Mouse (Mus musculus): ENCODE results near the gene Hexim2.

The Hexim2 gene

GRCm38 (mm10) chr11:103111881-103112551 lies 20.2 kb upstream of the Hexim2 start:
- no peak for DNase-seq (ENCODE audit: extremely low read depth, insufficient read length, low spot score)

GRCm38 (mm10) chr11:103112552-103112912 lies 19.7 kb upstream of the Hexim2 start:
- no peak for DNase-seq (ENCODE audit: extremely low read depth, insufficient read length, low spot score)

GRCm38 (mm10) chr11:103113005-103113404 lies 19.2 kb upstream of the Hexim2 start:
- DNase-seq (ENCODE audit: extremely low read depth, insufficient read length, low spot score) = no peak

DNA sequence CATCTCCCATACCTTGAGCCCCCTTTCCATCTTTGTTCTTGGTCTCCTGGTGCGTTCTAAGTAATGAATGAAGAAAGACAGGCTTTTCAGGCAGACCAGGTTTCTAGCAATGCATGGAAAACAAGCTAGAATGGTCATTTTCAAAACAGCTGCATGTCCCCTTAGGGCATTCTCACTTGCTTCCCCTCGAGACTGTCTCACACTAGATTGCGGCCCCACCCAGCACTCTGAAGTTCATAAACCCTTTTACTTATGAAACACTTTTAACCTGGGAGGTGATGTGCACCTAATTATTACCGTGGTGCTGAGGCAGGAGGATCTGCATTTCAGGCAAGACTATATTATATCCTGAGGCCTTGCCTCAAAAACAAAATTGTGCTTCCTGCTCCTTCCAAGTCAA lies 18.5 kb upstream of the Hexim2 start:
- DNase-seq (ENCODE audit: extremely low read depth, insufficient read length, low spot score) = no peak

DNA sequence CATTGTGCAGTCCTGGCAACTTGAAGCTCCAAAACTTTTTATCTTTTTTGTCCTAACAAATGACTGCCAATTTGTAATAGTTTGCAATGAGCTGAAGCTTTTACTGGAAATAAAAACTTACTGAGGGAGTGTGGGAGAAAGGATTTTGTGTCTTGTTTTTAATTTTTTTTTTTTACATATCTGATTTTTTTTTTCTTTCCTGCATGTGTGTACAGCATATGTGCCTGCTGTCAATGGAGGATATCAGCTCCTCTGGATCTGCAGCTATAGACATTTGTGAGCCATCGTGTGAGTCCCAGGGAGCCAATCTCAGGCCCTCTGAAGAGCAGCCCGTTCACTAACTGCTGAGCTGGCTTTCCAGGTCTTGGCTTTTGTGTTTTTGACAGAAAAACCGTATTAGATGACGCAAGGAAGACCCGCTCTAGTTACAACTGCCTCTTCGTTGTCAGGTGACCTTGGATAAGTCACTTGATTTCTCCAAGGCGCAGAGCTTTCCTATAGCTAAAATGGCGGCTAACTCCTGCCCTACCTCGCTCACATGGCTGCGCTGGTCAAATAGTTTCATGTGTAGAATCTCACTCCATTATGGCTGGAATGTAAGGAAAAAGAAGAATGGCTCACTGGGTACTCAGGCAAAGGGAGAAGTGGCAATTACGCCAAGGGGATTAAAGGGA lies 17.8 kb upstream of the Hexim2 start:
- DNase-seq (ENCODE audit: extremely low read depth, insufficient read length, low spot score) = no peak

GRCm38 (mm10) chr11:103115163-103116007 lies 16.8 kb upstream of the Hexim2 start:
- DNase-seq (ENCODE audit: extremely low read depth, insufficient read length, low spot score) = peak; percentile 91

DNA sequence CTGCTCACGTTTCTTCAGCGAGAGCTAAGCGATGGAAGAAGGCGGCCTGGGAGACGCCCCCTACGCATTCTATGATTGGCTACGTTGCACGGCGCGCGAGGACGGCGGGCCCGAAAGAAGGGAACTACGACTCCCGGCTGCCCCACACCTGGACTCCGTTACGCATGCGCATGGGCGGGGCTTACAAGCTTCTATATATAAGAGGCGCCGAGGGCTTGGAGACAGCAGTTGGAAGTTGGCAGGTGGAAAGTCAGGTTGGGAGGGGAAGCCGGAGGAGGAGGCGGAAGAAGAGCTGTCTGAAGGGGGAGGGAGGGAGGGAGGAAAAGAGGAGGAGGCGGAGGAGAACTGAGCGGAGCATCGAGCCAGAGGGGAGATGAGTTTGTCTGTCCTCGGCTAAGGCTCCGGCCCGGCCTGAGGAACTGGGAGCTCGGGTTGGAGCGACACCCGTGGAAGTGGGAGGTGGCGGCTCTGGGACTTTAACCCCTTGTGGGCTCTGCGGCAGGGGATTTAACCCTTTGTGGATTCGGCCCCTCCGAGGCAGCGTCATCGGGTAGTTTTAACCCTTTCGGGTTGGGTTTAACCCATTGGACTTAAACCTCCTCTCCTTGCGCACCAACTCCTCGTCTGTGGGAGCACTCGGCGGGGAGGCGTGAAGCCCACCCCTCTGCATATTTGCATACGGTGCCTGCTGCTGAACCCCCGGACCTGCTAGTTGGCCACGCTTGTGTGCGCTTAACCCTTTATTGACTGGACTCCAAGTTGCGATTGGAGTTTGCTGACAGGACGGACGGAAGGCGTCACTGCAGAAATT lies 16.0 kb upstream of the Hexim2 start, which contains the start of gene Hexim1:
TSS of gene Hexim1 (plus strand) at position 224 of the 811 bp plus-strand sequence.
- peak; percentile 100 for DNase-seq (ENCODE audit: extremely low read depth, insufficient read length, low spot score)

DNA sequence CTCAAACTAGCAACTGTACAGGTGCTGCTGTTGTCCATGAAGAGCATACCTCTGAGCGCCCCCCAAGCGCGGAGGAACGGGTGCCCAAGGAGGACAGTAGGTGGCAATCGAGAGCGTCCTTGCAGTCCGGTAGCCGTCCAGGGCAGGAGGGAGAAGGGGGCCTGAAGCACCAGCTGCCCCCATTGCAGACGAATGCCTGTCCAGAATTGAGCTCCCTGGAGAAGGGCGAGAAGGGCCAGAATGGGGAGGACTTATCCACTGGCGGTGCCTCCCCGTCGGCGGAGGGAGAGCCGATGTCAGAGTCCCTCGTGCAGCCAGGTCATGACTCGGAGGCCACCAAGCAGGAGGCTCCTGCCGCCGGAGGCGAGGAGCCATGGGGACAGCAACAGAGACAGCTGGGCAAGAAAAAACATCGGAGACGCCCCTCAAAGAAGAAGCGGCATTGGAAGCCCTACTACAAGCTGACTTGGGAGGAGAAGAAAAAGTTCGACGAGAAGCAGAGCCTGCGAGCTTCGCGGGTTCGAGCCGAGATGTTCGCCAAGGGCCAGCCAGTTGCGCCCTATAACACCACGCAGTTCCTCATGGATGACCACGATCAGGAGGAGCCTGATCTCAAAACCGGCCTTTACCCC lies 15.2 kb upstream of the Hexim2 start:
- peak; percentile 83 for DNase-seq (ENCODE audit: extremely low read depth, insufficient read length, low spot score)

- peak; percentile 79 for DNase-seq (ENCODE audit: extremely low read depth, insufficient read length, low spot score)
These were observed 14.6 kb upstream of the Hexim2 start for GRCm38 (mm10) chr11:103117591-103118009.

DNA sequence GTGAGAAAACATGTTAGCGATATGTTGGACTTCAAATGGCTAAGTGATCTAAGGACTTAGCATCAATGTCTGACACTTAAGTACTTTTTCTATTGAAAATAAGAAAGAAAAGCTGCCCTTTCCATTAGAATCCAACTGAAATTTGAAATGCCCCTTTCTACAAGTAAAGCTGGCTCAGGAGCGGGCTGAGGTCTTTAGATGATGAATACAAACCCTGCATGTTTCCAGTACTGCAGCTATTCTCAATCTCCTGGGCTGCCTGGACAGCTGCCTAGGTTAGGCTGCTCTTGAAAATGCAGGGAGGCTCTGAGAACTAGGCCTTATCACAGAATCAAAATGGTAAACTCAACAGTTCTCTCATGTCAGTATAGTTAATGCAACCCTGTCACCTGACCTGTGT lies 13.4 kb upstream of the Hexim2 start:
- DNase-seq (ENCODE audit: extremely low read depth, insufficient read length, low spot score) = no peak

- no peak for DNase-seq (ENCODE audit: extremely low read depth, insufficient read length, low spot score)
These were observed 12.6 kb upstream of the Hexim2 start for GRCm38 (mm10) chr11:103119609-103120008.

- DNase-seq (ENCODE audit: extremely low read depth, insufficient read length, low spot score) = no peak
These were observed 11.9 kb upstream of the Hexim2 start for GRCm38 (mm10) chr11:103120315-103120714.

DNA sequence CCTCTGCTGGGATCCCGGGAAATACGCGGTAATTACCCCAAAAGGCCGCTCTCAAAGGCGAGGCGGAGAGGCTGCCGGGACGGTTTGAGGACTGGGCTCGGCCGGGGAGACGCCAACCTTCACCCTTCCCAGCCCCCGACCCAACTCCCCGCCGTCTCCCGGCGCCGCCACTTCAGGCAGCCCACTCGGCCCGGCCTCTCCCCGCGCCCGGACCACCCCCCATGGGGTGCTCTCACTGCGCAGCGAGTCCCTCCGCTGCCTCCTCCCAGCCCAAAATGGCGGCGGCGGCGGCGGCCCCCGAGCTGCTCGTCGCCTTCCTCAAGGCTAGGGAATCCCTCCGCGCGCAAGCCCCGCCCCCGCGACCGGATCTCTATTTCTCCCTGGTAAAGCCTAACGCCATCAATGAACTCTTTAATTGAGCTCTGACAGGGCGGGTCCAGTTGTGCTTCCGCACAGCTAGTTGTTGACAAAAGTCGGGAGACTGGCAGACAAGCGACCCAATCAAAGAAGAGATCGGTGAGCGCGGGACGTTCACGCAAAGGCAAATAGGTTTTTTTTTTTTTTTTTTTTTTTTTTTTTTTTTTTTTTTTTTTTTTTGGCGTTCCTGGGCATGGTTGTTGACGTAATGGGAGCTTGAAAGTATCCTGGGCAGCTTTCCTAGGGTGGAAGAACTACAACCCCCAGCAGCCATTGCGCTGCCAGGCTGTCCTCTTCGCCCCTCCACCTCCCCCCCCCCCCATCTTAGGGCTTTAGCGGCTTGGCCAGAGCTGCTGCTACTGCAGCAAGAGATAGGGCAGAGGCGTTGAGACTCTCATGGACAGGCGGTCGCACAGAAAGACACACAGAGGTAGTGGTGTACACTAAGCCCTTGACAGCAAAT lies 587 bp downstream of the Hexim2 start:
- peak; percentile 99 for DNase-seq (ENCODE audit: extremely low read depth, insufficient read length, low spot score)

- peak; percentile 46 for DNase-seq (ENCODE audit: extremely low read depth, insufficient read length, low spot score)
These were observed 1.4 kb downstream of the Hexim2 start for GRCm38 (mm10) chr11:103133456-103134185.

DNA sequence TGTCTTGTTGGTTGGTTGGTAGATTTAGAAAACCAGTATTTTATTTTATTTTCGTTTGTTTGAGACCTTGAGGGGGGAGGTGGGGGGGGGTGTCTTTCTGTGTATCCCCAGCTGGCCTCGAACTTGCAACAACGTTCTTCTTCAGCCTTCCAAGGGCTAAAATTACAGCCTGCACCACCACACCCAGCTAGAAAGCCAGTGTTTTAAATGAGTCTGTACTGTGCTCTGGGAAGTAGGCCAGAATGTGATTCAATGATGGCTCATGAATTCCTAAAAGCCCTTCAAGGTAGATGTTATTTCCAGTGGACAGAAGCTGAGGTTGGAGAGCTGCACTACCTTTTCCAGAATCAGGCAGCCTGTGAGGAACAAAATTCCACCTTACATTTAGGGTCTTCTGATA lies 2.0 kb downstream of the Hexim2 start:
- peak; percentile 76 for DNase-seq (ENCODE audit: extremely low read depth, insufficient read length, low spot score)

DNA sequence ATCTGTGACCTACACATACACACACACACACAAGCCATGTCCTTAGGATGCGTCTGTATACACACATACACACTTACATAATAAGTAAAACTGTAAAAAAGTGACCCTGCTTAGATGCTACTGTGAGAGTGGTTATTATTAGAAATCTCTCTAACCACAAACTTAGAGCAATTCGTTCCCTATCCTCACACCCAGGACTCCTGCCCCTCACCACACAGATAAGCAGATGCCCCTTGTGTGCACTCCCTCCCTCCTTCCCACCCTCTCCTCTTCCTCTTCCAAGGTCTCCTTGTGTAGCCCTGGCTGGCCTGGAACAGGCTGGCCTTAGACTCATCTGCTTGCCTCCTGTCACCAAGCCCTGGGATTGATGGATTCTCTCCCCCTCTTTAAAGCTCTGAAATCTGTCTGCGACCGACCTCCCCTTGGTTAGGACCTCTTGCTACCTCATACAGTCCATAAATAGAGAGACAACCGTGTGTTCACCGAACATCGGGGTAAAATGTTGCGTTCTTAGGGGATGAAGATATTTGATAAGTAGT lies 3.9 kb downstream of the Hexim2 start:
- DNase-seq (ENCODE audit: extremely low read depth, insufficient read length, low spot score) = no peak

DNA sequence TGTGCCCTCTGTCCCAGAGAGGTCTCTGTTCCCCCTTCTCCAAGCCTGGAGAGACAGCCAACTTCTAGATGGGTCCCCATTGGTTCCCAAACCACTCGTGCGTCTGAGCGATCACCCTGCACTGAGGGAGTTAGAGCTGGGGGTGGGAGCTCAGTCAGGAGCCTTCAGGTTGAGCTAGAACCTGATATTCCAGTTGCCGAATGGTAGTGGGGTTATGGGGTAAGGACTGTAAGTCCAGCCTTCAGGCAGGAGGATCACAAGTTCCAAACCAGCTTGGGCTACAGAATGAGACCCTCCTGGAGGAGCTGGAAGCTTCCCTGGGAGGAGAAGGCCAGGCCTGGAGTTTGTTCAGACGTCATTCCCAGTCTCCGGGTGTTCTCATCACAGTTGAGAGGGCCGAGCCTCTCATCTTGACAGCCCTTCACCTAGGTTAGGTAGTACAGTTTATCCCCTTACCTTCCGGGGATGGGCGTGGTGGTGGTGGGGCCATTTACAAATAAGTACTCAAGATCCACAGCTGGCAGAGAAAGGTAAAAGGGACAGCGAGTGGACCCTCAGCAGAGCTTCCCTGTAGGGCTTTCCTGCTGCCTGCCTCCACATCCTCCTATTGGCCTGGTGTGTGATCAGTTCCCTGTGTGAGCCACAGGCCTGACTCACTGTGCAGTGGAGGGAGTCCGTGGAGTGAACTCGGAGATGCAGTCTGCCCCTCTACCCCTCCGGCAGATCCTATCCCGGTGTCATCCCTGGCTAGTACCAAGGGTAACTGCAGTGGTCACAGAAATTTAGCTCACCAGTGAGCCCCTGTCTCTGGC lies 7.9 kb downstream of the Hexim2 start:
- DNase-seq (ENCODE audit: extremely low read depth, insufficient read length, low spot score) = peak; percentile 54

DNA sequence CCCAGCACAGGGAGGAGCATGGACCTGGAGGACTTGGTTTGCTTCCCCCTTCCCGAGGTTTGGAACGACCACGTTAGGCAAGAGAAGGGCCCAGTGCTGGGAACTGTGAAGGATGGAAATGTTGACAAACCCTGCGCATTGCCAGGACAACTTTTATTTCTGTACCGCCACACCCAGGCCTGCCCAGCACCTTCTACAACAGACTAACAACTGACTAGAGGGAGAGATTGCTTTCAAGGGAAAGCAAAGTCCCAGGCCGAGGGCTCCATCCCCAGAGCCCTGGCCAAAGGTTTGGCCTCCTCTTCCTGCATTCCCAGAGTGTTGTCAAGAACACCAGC lies 8.5 kb downstream of the Hexim2 start:
- DNase-seq (ENCODE audit: extremely low read depth, insufficient read length, low spot score) = peak; percentile 49
